Mouse (Mus musculus) adrenal gland, postnatal 36 days (tissue): ENCODE data around the gene Ap5s1. TPM values are rescaled to one million over a fixed set of nuclear protein-coding genes. Genes with fewer than 3 reads are reported as not detected.

ENCODE experiments used
- DNase-seq, 2 experiments: peaks; one replicate each; pipeline ENCODE4 v3.0.0; 2021; ENCODE audit warnings: mixed read lengths in 1 of 2
- total RNA-seq, 2 experiments: library from RNA; stranded (reverse); gene quantifications; 2 replicates each; pipeline ENCODE4 v1.2.3; 2021

Ap5s1 gene
- total RNA-seq, 2 experiments from 2014 or later: 14.0 to 21.1 TPM

DNA sequence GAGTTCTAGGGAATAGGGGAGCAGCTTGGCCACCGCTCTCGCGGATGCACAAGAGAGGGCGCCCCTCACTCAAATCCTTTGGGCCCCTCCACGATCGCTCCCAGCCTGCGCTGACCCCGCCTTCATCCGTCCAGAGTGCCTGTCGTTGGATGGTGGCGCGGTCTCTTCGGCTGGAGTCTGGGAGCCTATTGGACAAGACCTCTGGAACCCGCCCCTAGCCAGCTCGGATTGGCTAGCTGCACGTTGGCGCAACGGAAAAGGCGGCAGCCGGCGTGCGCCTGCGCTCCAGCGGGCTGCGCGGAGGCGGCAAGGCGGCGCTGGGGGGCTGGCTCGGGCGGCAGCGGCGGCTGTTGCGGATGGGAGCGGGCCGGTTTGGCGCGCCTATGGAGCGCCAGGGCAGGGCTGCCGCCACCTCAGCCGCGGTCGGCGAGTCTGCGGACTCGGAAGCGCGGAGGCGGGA is 55.4 kb downstream of the Ap5s1 start, which contains the start of gene Pank2:
TSS of gene Pank2 (plus strand) at position 283 of the 460 bp plus-strand sequence.
- peak; percentile 98 for DNase-seq

Other genes with a start within 250 kb of the Ap5s1 start
- gene Gfra4, start 164.0 kb upstream of the Ap5s1 start, total RNA-seq: 1 to 10 TPM; 4.1 to 4.6 TPM
- gene Adam33, start 143.3 kb upstream of the Ap5s1 start, total RNA-seq: 1 to 10 TPM; 2.4 to 3.8 TPM
- 1 to 10 TPM; 4.2 to 4.7 TPM for gene Siglec1, start 120.3 kb upstream of the Ap5s1 start, total RNA-seq
- 10 to 100 TPM in 1 of 2 experiments, 1 to 10 TPM in 1; 7.7 to 12.3 TPM for gene Hspa12b, start 79.8 kb upstream of the Ap5s1 start, total RNA-seq
- not detected for gene Gm11037, start 73.6 kb upstream of the Ap5s1 start, total RNA-seq
- gene 1700037H04Rik, start 47.0 kb upstream of the Ap5s1 start, total RNA-seq: 100 to 1,000 TPM in 1 of 2 experiments, 10 to 100 TPM in 1; 83.7 to 125 TPM
- gene Cenpb, start 27.0 kb upstream of the Ap5s1 start, total RNA-seq: 10 to 100 TPM; 60.0 to 68.2 TPM
- gene Cdc25b, start 20.1 kb upstream of the Ap5s1 start, total RNA-seq: 1 to 10 TPM; 5.5 to 5.7 TPM
- gene Spef1, start 19.8 kb upstream of the Ap5s1 start, total RNA-seq: 1 to 10 TPM; 4.9 to 6.1 TPM
- gene Mavs, start 27.0 kb downstream of the Ap5s1 start, total RNA-seq: 10 to 100 TPM; 32.8 to 43.2 TPM
- gene Pank2, start 55.4 kb downstream of the Ap5s1 start, total RNA-seq: 10 to 100 TPM; 46.6 to 58.6 TPM
- 1 to 10 TPM; 7.1 to 9.4 TPM for gene Rnf24, start 145.8 kb downstream of the Ap5s1 start, total RNA-seq